Mouse (Mus musculus) embryonic fibroblast, embryonic 13.5 days (primary cell): Measurements from ENCODE around the gene Nav2. TPM values are rescaled to one million over a fixed set of nuclear protein-coding genes. Genes with fewer than 3 reads are reported as not detected.

Experiments used
- H3K27ac ChIP-seq: 2 replicates; pipeline ENCODE4 v1.5.1; 2012; ENCODE audit warnings: low read length, control low read depth, inconsistent platforms; ENCODE audit not compliant: insufficient read depth
- H3K4me1 ChIP-seq: 2 replicates; pipeline ENCODE4 v1.6.1; 2011; ENCODE audit warnings: low read length; ENCODE audit not compliant: control insufficient read depth, insufficient read depth
- H3K4me3 ChIP-seq: 2 replicates; pipeline ENCODE4 v1.5.1; 2011; ENCODE audit warnings: mild to moderate bottlenecking, control low read depth, low read length; ENCODE audit not compliant: insufficient read depth
- CTCF ChIP-seq: IDR thresholded peaks from 2 replicates; pipeline ENCODE4 v1.5.1; 2011; ENCODE audit warnings: mild to moderate bottlenecking, control low read depth, low read length, moderate library complexity, borderline replicate concordance; ENCODE audit not compliant: insufficient read depth
- POLR2A ChIP-seq: IDR thresholded peaks from 2 replicates; pipeline ENCODE4 v1.6.1; 2011; ENCODE audit warnings: low read depth, mild to moderate bottlenecking, control low read depth, low read length, moderate library complexity
- polyA plus RNA-seq: library from polyadenylated mRNA; stranded (reverse); fragments of >200 nt; gene quantifications from 2 replicates; pipeline ENCODE4 v1.2.4, GENCODE M21; 2011; ENCODE audit warnings: low read depth; ENCODE audit not compliant: missing spikeins, insufficient read length

Nav2 gene
- polyA plus RNA-seq, 1 experiment = 18.7 TPM

DNA sequence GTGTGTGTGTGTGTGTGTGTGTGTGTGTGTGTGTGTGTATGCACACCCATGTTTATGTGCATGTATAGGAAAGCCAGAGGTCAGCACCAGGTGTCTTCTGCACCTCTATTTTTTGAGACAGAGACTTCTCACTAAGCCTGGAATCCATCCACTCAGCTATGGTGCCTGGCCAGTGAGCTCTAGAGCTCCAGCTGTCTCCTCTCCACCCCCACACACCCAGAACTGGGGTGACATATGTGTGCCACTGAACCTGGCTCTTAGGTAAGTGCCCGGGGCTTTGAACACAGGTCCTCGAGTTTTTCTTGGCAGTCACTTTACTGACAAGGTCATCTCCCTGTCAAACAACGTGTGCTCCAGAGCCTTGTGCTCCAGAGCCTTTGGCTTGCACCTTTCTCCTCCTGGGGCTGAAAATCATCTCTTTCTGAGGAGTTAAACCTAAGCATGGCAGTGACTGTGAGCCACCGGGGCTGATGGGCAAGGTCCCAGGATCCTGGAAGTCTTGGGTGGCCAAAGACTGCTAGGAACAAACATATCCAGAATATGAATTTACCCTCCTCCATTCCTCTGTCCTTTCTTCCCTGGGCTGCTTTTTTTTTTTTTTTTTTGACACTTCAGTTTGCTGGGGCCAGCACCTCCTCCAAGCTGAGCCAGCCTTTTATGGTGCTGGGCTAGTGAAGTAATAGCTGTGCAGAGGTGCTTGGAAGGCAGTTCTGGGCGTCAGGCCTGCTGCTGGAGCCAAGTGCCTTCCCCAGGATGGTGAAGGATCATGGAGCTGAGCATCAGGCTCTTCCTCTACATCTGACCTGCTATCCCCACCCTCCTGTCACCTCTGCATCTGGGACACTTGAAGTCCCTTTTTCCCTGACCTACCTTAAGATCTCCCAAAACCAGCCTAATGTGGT lies 298.5 kb downstream of the Nav2 start:
- Histone ChIP-seq H3K4me3 (no peak overlapping the region), H3K27ac (no peak overlapping the region), H3K4me1 (no peaks in the 10 kb centered on the region)
- TF ChIP-seq CTCF (no peak), POLR2A (no peak)

DNA sequence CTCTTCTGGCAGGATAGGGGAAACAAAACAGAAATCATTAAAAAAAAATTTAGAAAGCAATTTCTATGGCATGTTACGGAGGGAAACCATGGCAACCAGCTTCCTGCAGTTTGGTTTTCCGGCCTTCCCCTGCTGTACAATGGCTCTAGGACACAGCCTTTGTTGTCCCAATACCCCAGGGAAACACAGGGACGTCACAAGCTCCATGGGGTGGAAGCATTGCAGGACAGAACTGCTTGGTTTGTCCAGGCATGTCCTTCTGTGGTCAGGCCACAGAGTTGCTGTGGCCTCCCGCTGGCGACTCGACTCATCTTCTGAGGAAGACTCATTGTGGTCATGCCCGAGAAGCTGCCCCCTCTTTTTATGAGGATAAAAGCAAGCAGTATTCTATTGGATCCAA lies 301.0 kb downstream of the Nav2 start:
- peaks cover 3% of the 10 kb centered on the region; the same call in 1 of the 2 replicates for H3K4me1 ChIP-seq
- no peak overlapping the region for H3K4me3 ChIP-seq
- TF ChIP-seq POLR2A = no peak
- TF ChIP-seq CTCF = no peak
- H3K27ac ChIP-seq = no peak overlapping the region

DNA sequence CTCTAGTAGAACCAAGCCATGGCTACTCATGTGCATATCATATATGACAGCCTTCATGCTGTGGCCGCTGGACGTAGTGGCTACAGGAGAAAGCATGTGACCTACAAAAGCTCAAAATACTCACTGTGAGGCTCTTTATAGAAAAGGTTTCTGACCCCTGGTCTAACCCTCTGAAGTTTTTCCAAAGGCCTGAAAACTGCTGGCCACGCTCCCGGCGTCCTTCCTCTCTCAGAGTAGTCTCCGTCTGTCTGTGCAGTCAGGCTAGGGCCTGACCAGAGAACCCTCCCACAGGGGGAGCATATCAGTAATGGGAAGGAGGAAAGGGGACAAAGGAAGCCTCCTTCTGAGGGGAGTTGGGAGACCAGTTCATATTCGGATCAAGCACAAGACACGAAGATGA lies 302.2 kb downstream of the Nav2 start:
- Histone ChIP-seq H3K4me1 (peaks cover 3% of the 10 kb centered on the region; the same call in 1 of the 2 replicates), H3K4me3 (no peak overlapping the region), H3K27ac (no peak overlapping the region)
- TF ChIP-seq CTCF (no peak), POLR2A (no peak)

DNA sequence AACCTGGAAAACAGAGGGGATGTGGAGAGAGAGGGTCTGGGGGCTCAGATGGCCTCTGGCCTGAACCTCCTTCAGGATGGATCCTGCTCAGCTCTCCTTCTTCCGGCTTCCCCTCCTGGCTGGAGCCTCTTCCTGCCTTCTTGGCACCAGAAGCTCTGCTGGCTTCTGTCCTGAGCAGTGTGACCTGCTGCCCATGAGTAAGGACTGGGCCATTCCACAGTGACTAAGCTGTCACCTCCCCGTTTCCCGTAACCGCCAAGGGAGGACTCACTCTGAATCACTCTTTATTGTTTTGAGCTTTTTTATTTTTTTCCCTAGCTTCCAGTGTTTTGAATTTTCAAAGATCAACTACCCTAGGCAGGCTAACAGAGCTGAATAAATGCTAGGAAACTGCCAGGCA lies 304.5 kb downstream of the Nav2 start:
- H3K4me1 ChIP-seq = peaks cover 3% of the 10 kb centered on the region; the same call in 1 of the 2 replicates

DNA sequence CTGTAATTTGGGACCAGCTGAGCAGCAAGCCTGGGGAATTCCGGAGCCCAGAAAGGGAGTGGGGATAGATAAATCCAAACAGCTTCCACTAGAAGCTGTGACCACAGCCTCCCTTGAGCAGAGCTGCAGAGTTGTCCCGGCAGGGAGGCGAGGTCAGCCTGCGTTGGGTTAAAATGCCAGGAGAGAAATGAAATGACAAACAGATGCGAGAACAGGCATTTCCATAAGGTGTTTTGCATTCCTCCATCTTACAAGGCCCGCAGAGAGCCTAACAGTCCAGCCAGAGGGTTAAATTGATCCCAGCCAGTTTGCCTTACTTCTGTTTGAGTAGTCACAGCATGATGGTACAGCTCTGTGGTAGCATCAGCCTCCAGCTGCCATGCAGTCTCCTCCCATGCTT lies 309.3 kb downstream of the Nav2 start:
- Histone ChIP-seq H3K27ac (no peak overlapping the region), H3K4me3 (no peak overlapping the region), H3K4me1 (peaks cover 1% of the 10 kb centered on the region; the same call in 1 of the 2 replicates)
- TF ChIP-seq CTCF (no peak), POLR2A (no peak)

More for the DNA sequence above, 304.5 kb downstream of the Nav2 start:
- Histone ChIP-seq H3K27ac (peak overlapping the region; percentile 9; the same call in 1 of the 2 replicates), H3K4me3 (no peak overlapping the region)
- TF ChIP-seq CTCF (no peak), POLR2A (no peak)

DNA sequence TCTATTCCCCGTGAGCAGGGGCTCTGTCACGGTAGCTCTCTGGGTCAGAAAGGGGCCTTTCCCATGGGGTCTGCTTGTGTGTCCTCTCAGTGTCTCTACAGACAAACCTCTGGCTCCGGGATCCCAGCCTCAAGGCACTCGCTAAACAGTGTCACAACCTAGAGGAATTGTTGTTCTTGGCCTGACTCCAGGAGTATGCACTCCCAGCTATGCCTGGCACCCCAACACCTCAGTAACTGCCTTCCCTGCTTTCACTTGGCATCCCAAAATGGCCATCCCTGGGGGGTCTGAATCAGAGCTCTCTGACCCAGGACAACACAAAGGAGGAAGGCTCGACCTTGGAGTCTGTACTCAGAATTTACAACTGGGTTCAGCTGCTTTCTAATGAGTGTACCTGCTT lies 317.2 kb downstream of the Nav2 start:
- no peak for TF ChIP-seq POLR2A
- TF ChIP-seq CTCF = no peak
- Histone ChIP-seq H3K4me1 (peaks cover 5% of the 10 kb centered on the region; the same call in 1 of the 2 replicates), H3K4me3 (no peak overlapping the region), H3K27ac (no peak overlapping the region)

DNA sequence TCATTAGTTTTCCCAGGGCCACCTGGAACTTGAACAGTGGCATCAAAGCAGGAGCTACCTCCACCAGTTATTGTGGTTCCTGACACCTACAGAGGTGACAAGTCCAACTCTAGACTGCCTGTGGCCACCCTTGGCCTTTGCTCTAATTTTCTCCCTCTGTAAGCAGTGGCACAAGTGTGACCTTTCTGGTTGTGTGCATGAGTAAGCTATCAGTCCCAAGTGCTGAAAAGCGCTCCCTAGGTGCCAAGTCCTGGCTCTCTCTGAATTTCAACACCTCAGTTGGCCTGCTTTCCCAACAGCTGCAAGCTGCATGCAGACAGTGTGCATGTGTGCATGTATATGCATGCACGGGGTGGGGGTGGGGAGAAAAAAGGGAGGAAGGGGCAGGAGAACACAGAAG lies 324.5 kb downstream of the Nav2 start:
- H3K4me1 ChIP-seq = no peaks in the 10 kb centered on the region
- no peak overlapping the region for H3K27ac ChIP-seq
- no peak overlapping the region for H3K4me3 ChIP-seq
- TF ChIP-seq POLR2A (no peak), CTCF (no peak)

DNA sequence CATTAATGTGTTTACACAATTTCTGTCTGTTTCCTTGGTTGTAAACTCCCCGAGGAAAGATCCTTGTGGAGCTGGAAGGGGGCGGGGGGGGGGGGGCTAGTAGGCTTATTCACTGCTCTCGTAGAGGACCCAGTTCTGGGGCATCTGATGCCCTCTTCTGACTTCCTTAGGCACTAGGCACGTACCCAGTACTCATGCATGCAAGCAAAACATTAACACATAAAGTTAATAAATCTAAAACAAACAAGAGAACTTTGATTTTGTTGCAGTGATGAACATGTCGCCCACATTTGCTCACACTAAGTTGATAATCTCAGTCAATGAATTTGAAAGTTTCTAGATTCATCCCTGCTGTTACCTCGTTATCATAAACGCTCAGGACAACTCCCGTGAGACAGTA lies 325.8 kb downstream of the Nav2 start:
- Histone ChIP-seq H3K4me1 (no peaks in the 10 kb centered on the region), H3K4me3 (no peak overlapping the region), H3K27ac (no peak overlapping the region)
- TF ChIP-seq POLR2A (no peak), CTCF (no peak)

DNA sequence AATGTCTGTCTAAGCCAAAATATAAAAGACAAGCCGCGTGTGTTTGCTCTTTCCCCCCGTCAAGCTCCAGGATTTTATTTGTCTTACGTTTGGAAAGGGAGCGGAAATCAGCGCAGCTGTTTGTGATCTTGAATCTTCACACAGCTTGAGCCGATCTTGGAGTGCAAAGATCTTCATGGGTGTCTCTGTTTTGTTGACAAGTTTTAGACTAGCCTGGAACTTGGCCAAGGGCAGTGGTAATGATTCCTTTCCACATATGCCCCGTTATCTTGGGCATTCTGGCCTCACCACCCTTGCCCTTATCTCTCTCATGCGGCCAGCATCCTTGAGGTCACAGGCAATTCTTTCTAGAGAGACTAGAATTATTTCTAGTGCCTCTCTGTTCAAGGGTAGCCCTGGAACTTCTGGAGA lies 326.8 kb downstream of the Nav2 start:
- TF ChIP-seq CTCF = no peak
- TF ChIP-seq POLR2A = no peak
- Histone ChIP-seq H3K4me3 (no peak overlapping the region), H3K4me1 (no peaks in the 10 kb centered on the region), H3K27ac (no peak overlapping the region)

DNA sequence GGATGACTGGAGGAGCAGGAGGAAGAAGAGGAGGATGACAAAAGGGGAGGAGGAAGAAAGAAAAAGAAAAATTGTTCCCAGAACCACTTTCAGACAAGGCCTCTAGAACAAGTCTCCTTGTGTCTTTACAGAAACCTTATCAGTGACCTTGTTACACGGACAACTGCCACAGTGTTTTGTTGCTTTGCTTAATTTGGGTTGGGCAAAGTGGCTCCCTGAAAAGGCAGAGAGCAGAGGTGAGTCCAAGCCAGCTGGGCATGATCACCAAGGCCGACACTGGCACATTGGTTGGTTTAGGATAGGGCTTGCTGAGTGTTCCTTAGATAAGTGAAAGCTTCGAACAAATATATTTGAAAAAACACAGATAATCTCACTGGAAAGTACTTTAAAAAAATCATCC lies 327.3 kb downstream of the Nav2 start:
- TF ChIP-seq CTCF = no peak
- TF ChIP-seq POLR2A = no peak
- Histone ChIP-seq H3K4me1 (no peaks in the 10 kb centered on the region), H3K27ac (no peak overlapping the region), H3K4me3 (no peak overlapping the region)

DNA sequence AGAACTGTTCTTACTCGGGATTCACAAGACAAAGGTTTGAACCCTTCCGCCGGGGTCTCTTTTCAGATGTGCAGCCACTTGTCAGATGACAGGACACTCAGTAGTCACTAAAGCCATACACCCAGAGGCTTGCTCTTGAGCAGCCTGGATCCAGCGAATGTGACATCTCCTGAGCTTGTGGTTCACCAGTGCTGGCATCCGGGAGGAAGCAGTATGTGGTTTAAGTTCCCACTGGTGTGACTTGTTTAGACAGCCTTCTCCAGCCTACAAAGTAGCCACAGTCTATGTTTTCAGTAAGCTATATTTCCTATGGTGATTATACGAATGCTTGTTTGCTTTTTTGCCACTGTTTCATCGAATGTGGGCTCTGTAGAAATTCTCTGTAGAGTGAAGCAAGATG lies 331.9 kb downstream of the Nav2 start:
- no peak overlapping the region for H3K27ac ChIP-seq
- no peak overlapping the region for H3K4me3 ChIP-seq
- H3K4me1 ChIP-seq = no peaks in the 10 kb centered on the region
- TF ChIP-seq POLR2A (no peak), CTCF (no peak)
